Mouse (Mus musculus) small intestine, adult 2 months (tissue): Measurements from ENCODE around the gene Crtam. TPM values are rescaled to one million over a fixed set of nuclear protein-coding genes. Genes with fewer than 3 reads are reported as not detected.

ENCODE experiments used
- H3K27ac ChIP-seq: fragments of 200-500 bp; 2 replicates; pipeline ENCODE4 v1.5.1; 2012; ENCODE audit warnings: low read depth, low read length, control low read depth, inconsistent platforms; ENCODE audit not compliant: insufficient read depth
- H3K27me3 ChIP-seq: fragments of 200-500 bp; 2 replicates; pipeline ENCODE4 v1.6.1; 2012; ENCODE audit warnings: mild to moderate bottlenecking, moderate library complexity, low read length, inconsistent platforms; ENCODE audit not compliant: control insufficient read depth, insufficient read depth
- H3K36me3 ChIP-seq: fragments of 200-500 bp; 2 replicates; pipeline ENCODE4 v1.6.1; 2012; ENCODE audit warnings: mild to moderate bottlenecking, low read length, control low read depth, inconsistent platforms; ENCODE audit not compliant: control insufficient read depth, insufficient read depth
- H3K4me1 ChIP-seq: fragments of 200-500 bp; 2 replicates; pipeline ENCODE4 v1.6.1; 2012; ENCODE audit warnings: low read length, inconsistent platforms, mixed read lengths; ENCODE audit not compliant: control insufficient read depth, insufficient read depth, insufficient read length
- H3K4me3 ChIP-seq: fragments of 200-500 bp; 2 replicates; pipeline ENCODE4 v1.5.1; 2012; ENCODE audit warnings: low read depth, mild to moderate bottlenecking, control low read depth, inconsistent platforms, low read length, moderate library complexity
- CTCF ChIP-seq: fragments of 200-500 bp; IDR thresholded peaks from 2 replicates; pipeline ENCODE4 v1.5.1; 2012; ENCODE audit warnings: low read depth, mild to moderate bottlenecking, control low read depth, inconsistent platforms, low read length, moderate library complexity, mixed read lengths; ENCODE audit not compliant: insufficient replicate concordance, insufficient read length; ENCODE audit errors: extremely low read depth
- POLR2A ChIP-seq: fragments of 200-500 bp; IDR thresholded peaks from 2 replicates; pipeline ENCODE4 v1.6.1; 2012; ENCODE audit warnings: low read depth, mild to moderate bottlenecking, control low read depth, inconsistent platforms, low read length, moderate library complexity
- WGBS: fragments of 180-500 bp; shearing (Covaris S2); methylation state at CpG from one replicate; pipeline ENCODE4 v1.1.7; 2018; 5-methylcytosine and 5-hydroxymethylcytosine counted together
- polyA plus RNA-seq: library from polyadenylated mRNA; depleted of rRNA; stranded (reverse); fragments of >200 nt; gene quantifications from 2 replicates; pipeline ENCODE4 v1.2.3, GENCODE M21; 2012; rRNA removed

Gene Crtam
- 0.08 TPM in 2 replicates for polyA plus RNA-seq

DNA sequence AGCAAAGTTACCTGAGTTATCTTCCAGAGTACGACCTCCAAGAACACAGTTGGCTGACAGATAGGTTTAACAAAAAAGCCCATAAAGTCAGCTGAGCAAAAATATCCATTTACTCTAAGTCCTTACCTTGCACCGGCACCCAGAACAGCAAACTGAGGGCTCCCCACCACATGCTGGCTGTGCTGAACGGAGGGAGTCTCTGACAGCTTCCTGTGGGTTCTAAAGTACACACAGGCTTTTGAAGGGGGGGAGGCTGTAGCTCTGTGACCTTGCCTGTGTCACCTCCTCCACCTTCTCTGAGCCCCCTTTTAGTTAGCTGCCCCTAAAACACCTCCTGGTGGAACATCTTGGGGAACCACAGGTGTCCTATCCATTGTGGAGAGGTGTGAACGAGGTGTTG is at the start of gene Crtam:
Gene Crtam (minus strand): TSS at position 214 of the 400 bp plus-strand sequence.
- TF ChIP-seq CTCF = no peak
- TF ChIP-seq POLR2A = no peak
- Histone ChIP-seq H3K27me3 (no peaks in the 10 kb centered on the region), H3K4me1 (no peaks in the 10 kb centered on the region), H3K4me3 (no peak within 1 kb of the TSS), H3K27ac (no peak within 1 kb of the TSS), H3K36me3 (no peaks in the 10 kb centered on the region)
- WGBS = 32% methylated on average over 4 of the region's 4 CpGs

DNA sequence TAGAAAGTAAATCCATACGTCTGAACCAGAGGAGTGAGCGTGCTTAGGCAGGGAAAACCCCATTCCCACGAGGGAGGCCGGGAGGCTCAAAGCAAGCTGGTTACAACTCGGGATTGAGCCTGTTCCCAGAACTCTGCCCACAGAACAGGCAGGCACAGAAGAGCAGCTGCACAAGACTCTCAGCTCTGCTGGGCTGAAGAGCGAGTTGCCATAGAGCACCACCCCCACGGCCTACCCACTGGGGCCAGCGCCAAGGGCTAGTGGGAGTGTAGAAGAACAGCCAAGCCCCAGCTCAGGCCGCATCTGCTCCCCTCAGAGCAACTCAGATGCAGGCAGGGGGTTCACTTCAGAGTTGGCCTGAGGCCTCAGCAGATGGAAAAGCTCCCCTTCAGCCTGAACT is 49.7 kb upstream of the Crtam start:
- Histone ChIP-seq H3K27me3 (no peaks in the 10 kb centered on the region), H3K4me1 (no peaks in the 10 kb centered on the region), H3K4me3 (no peak overlapping the region), H3K36me3 (no peaks in the 10 kb centered on the region), H3K27ac (no peak overlapping the region)
- whole genome bisulfite sequencing = 79% methylated on average over 9 of the region's 9 CpGs
- TF ChIP-seq CTCF = no peak
- TF ChIP-seq POLR2A = no peak

DNA sequence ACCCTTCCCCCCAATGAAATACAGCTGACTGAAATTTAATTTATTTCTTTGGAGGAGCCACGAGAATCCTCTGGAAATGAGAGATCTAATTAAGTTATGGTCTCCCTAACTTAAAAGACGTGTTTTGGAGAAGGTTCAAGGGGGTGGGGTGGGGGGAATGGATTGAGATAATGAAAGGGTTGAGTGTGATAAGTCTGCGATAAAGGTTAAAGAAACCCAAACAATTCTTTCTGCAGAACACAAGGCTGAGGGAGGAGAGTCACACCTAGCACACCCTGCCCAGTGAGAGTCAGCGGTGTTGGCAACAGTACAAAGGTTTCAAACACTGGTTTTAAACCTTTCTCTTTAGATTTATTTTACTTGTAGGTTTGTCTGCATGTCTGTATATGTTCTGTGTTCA is 49.0 kb upstream of the Crtam start:
- no peaks in the 10 kb centered on the region for H3K4me1 ChIP-seq
- WGBS = 36% methylated on average over 4 of the region's 4 CpGs
- H3K27me3 ChIP-seq = no peaks in the 10 kb centered on the region
- H3K4me3 ChIP-seq = no peak overlapping the region
- H3K36me3 ChIP-seq = no peaks in the 10 kb centered on the region
- no peak overlapping the region for H3K27ac ChIP-seq
- TF ChIP-seq CTCF = no peak
- TF ChIP-seq POLR2A = no peak

DNA sequence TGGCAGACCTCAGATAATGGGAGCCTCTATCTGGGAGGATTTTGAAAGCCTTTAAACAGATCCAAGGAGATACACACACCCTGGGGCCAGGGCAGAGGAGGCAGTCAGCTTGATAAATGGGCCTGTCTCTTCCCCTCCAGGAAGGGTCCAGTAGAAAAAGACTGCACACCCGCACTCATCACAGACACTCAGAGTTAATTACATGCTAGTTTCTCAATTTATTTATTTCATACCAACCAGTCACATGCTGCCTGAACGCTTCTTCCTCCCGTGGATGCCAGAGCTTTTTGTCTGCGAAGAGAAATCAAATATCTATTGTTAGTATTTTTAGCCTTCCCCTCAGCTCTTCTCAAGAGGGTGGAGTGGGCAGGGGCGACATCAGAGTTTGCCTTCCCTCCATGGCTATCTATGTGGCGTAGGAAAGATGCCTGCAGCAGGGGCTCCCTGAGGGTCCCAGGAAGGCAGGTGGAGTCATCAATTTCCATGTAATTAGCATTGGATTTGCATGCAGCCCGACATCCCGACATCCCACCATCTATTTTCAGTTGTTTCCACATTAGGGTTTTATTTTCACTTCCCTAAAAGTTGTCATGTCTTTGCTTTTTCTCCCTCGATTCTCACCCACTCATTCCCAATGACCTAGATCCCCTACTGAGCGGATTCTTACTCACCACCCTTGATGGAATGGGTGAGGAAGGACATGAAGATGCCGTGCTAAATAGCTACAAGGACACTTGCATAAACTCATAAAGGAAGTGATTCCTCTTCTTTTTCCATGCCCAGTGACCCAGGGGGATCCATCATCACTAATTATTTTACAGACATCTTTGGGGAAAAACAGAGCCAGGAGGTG is 46.9 kb upstream of the Crtam start:
- Histone ChIP-seq H3K4me3 (no peak overlapping the region), H3K36me3 (no peaks in the 10 kb centered on the region), H3K4me1 (no peaks in the 10 kb centered on the region), H3K27ac (no peak overlapping the region), H3K27me3 (no peaks in the 10 kb centered on the region)
- TF ChIP-seq POLR2A (no peak), CTCF (no peak)
- WGBS = 62% methylated on average over 11 of the region's 11 CpGs

DNA sequence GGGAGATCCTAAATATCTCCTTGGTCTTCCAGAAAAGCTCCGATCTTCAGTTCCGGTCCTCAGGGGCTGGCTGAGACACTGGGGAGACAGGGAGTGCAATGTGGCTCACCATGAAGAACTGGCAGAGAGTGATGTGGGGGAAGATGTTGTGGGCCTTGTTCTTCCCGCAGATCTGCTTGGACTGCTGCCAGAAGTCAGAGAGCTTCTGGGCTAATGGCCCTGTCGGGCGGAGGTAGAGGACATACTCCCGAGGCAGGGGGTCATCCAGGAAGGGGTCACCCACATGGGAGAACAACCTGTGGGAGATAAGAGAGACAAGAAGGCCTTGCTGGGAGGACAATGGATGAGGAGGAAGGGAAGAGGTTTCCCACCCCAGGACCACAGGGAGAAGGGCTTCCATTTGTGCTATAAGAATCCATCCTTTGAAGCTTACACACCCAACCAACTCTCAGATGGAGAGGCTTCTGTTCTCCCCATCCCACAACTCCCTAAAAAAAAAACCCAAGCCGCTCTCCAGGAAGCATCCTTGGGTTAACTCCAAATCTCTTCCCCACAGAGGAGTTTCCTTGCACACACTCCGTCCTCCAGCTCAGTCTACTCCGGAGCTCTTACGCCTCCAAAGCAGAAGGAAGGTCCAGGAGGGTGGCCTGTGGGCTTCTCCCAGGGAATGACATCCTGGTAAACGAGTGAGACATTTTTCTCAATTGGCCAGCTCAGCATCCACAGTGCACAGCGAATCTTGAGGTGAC is 46.1 kb upstream of the Crtam start:
- no peaks in the 10 kb centered on the region for H3K4me1 ChIP-seq
- WGBS = 66% methylated on average over 12 of the region's 12 CpGs
- TF ChIP-seq CTCF = no peak
- no peak for TF ChIP-seq POLR2A
- H3K27me3 ChIP-seq = no peaks in the 10 kb centered on the region
- no peak overlapping the region for H3K4me3 ChIP-seq
- no peaks in the 10 kb centered on the region for H3K36me3 ChIP-seq
- no peak overlapping the region for H3K27ac ChIP-seq

DNA sequence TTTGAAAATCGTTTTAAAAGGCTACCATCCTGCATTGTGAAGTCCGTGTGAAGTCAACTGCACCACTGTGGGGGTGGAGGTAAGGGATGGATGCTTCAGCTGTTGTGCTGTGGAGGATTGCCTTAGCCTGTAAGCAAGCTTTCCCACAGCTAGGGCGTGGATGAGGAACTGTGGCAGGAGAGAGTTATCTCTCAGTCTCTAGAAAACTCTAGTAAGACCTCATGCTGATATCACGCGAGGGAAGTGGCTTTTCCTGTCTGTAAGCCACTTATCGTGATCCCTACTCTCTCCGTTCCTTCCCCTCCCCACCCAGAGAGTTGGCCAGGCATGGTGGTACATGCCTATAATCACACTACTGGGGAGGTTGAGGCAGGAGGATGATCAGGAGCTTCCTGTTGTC is 44.9 kb upstream of the Crtam start:
- 64% methylated on average over 7 of the region's 7 CpGs for WGBS
- Histone ChIP-seq H3K27me3 (no peaks in the 10 kb centered on the region), H3K36me3 (no peaks in the 10 kb centered on the region), H3K27ac (no peak overlapping the region), H3K4me3 (no peak overlapping the region), H3K4me1 (no peaks in the 10 kb centered on the region)
- TF ChIP-seq CTCF = no peak
- no peak for TF ChIP-seq POLR2A

DNA sequence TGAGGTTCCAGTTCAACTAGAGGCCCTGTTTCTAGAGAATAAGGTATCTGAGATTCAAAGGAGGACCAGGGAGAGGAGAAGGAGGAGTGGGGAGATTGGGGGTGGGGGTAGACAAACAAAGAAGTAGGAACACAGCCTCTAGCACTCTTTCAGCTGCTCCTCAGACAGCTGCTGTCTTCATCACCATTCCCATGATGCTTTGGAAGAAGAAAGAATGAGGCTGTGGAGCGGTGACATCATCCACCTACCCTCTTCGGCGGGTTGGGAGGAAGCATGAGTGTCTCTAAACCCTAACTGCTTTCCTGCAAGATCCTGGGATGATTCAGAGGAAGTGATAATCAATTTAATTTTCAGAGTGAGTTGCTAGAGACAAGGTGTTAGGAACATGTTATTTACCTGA is 44.4 kb upstream of the Crtam start:
- H3K27me3 ChIP-seq = no peaks in the 10 kb centered on the region
- H3K4me3 ChIP-seq = no peak overlapping the region
- TF ChIP-seq POLR2A (no peak), CTCF (no peak)
- H3K36me3 ChIP-seq = no peaks in the 10 kb centered on the region
- H3K27ac ChIP-seq = no peak overlapping the region
- 65% methylated on average over 3 of the region's 3 CpGs for WGBS
- H3K4me1 ChIP-seq = no peaks in the 10 kb centered on the region
